Mouse (Mus musculus) ES-E14 (cell line): ENCODE measurements around the gene Tasp1.

Source experiments
- CHD2 ChIP-seq: IDR thresholded peaks from 2 replicates; pipeline ENCODE4 v1.6.1; 2014; ENCODE audit warnings: mild to moderate bottlenecking, low read depth, low read length, inconsistent platforms
- MAFK ChIP-seq: IDR thresholded peaks from 2 replicates; pipeline ENCODE4 v1.6.1; 2014; ENCODE audit warnings: mild to moderate bottlenecking, low read depth, low read length, inconsistent platforms; ENCODE audit not compliant: insufficient read depth
- ZC3H11A ChIP-seq: IDR thresholded peaks from 2 replicates; pipeline ENCODE4 v1.6.1; 2012; ENCODE audit warnings: low read depth, mild to moderate bottlenecking, inconsistent platforms, low read length, borderline replicate concordance

GRCm38 (mm10) chr2:140042522-140043131 lies 24.0 kb downstream of the Tasp1 start:
- TF ChIP-seq ZC3H11A, result no peak
- no peak for TF ChIP-seq MAFK
- TF ChIP-seq CHD2, result no peak
